Mouse (Mus musculus) cerebellum, adult 8-10 months (tissue): ENCODE results near the gene Vmn2r39.
"Not testable (repeated sequence)": the region's sequence is repeated elsewhere in the genome, so short reads cannot be mapped to it uniquely, and the experiment has no call there.

Experiments
- DNase-seq: peaks from one replicate; pipeline ENCODE4 v3.0.0; 2022

Gene Vmn2r39

DNA sequence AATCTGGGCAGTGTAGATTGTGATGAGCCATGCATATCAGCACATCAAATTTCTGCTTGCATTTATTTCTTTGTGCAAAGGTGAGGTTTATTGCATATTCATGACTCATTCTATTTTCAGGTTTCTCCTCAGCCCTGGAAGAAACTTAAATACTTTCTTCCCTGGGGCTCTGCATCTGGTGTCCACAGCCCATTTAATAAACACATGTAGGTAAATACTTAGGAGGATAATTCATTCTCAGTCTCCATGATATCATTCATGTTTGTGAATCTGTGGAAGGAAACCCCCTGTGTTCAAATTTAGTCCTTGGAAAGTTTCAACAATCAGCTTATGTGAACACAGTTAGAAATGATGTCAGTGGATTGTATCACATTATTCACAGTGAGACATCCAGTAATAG lies at the start of gene Vmn2r39:
TSS of gene Vmn2r39 (minus strand) at position 101 of the 400 bp plus-strand sequence.
- not testable (repeated sequence) for DNase-seq

DNA sequence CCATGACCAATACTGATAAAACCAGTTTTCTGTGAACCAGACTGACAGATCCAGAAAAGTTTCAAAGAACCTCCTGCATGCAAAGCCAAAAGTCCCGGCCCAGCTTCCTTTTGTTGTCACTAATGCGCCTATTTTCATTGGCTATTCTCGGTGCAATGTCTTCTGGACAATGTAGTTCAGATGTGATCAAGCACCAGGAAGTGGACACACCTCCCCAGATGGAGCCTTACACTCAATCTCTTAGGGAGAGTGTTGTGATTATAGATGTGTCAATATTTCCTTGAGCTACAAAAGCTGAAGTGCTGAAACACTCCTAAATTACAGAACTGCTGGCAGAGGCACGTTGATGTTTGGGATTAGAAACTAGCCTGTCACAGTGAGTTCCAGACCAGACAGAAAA lies 34.8 kb upstream of the Vmn2r39 start:
- DNase-seq = not testable (repeated sequence)
